Mouse (Mus musculus): ENCODE results near the gene Anxa5. TPM values are rescaled to one million over a fixed set of nuclear protein-coding genes. Genes with fewer than 3 reads are reported as not detected.

Gene Anxa5
- total and polyA plus RNA-seq, 3 experiments: 40.7 to 111 TPM; not detected in 1

DNA sequence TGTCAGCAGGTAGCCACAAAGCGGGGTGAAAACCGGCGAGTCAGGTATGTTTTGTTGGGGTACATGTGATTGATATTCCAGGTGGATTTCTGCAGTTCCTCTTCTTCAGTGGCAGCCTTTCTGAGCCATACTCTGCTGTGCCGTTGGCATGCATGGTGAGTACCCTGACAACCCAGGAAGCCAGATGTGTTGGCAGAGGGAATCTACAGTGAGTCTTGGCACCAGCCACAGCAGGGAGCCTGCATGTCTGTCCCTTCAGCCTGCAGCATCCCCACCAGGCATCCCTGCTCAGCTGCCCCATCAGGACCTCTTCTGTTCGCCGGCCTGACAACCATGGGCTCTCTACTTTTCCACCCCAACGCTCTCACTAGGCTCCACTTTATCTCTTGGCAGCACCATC lies 25.9 kb upstream of the Anxa5 start:
- H3K79me2 ChIP-seq (ENCODE audit: control insufficient read depth, insufficient read depth, low read length, poor library complexity): no peaks in the 10 kb centered on the region
- TF ChIP-seq NRF1 (IDR thresholded peaks at IDR 0.05; ENCODE audit: insufficient read depth, low read depth, low read length, poor library complexity, severe bottlenecking): no peak
- TF ChIP-seq TCF12 (IDR thresholded peaks at IDR 0.05; ENCODE audit: low read depth, low read length): no peak
- no peak for TF ChIP-seq UBTF (IDR thresholded peaks at IDR 0.05; ENCODE audit: borderline replicate concordance, insufficient read depth, low read depth, low read length)
- no peak for TF ChIP-seq HCFC1 (IDR thresholded peaks at IDR 0.05; ENCODE audit: low read depth, low read length)
- no peak for TF ChIP-seq ETS1 (IDR thresholded peaks at IDR 0.05; ENCODE audit: low read depth, low read length)
- no peak for TF ChIP-seq ZC3H11A (IDR thresholded peaks at IDR 0.05; ENCODE audit: low read depth, low read length)
- no peak for TF ChIP-seq ZNF384 (IDR thresholded peaks at IDR 0.05; ENCODE audit: low read depth, low read length)
- no peaks in the 10 kb centered on the region; a peak in 1 of 4 replicates for H3K27me3 ChIP-seq (ENCODE audit: control insufficient read depth in 1 of 2, insufficient read depth in 2 of 2, low read length in 2 of 2)

DNA sequence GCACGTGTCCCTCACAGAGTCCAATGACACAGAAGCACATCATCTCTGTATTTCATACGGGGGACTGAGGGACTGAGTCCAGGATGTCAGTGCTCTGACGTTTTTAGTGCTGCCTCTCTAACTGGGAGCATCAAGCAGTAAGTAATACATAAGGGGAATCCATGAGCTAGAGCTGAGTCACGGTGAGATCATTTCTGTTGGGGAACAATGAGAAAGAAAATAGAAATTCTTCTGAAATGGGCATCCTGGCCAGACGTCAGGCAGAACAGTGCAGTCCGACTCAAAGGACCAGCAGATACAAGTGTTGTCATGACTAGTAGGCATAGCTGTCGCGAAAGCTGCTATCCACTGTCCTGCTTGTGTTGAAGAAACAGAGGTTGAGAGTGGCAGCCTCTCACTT lies 25.3 kb upstream of the Anxa5 start:
- H3K4me3 ChIP-seq (ENCODE audit: control insufficient read depth in 1 of 2, insufficient read depth in 1 of 2, low read depth in 2 of 2, low read length in 2 of 2): no peak overlapping the region
- H3K9me3 ChIP-seq (replicated peaks; ENCODE audit: insufficient read depth, low read length): no peaks in the 10 kb centered on the region
- H3K27ac ChIP-seq (ENCODE audit: control insufficient read depth, low read depth, low read length): no peak overlapping the region
- H3K9ac ChIP-seq (ENCODE audit: control insufficient read depth, low read depth, low read length, poor library complexity, severe bottlenecking): no peak overlapping the region
- H3K27me3 ChIP-seq (ENCODE audit: control insufficient read depth in 1 of 2, insufficient read depth in 2 of 2, low read length in 2 of 2): no peaks in the 10 kb centered on the region; a peak in 1 of 4 replicates
- H3K79me2 ChIP-seq (ENCODE audit: control insufficient read depth, insufficient read depth, low read length, poor library complexity): no peaks in the 10 kb centered on the region
- no peak for DNase-seq (ENCODE audit: low read depth, low spot score)
- TF ChIP-seq MAZ (IDR thresholded peaks at IDR 0.05; ENCODE audit: low read depth, low read length): no peak
- no peak for TF ChIP-seq GATA1 (IDR thresholded peaks at IDR 0.05; ENCODE audit: low read depth, low read length)
- no peak for TF ChIP-seq CTCF (IDR thresholded peaks at IDR 0.05 in 2 of 3, conservative IDR thresholded peaks at IDR 0.05 in 1 of 3; ENCODE audit: control insufficient read depth in 1 of 3, insufficient read depth in 1 of 3, low read depth in 2 of 3, low read length in 3 of 3, poor library complexity in 1 of 3, severe bottlenecking in 1 of 3)
- H3K4me1 ChIP-seq (ENCODE audit: control insufficient read depth in 1 of 2, insufficient read depth in 2 of 2, low read length in 2 of 2): no peaks in the 10 kb centered on the region
- H3K36me3 ChIP-seq (ENCODE audit: control insufficient read depth in 1 of 2, insufficient read depth in 2 of 2, low read length in 2 of 2): no peaks in the 10 kb centered on the region

More for the DNA sequence above, 25.9 kb upstream of the Anxa5 start:
- Histone ChIP-seq H3K9me3 (replicated peaks; ENCODE audit: insufficient read depth, low read length) (no peaks in the 10 kb centered on the region), H3K4me3 (ENCODE audit: control insufficient read depth in 1 of 2, insufficient read depth in 1 of 2, low read depth in 2 of 2, low read length in 2 of 2) (no peak overlapping the region), H3K27ac (ENCODE audit: control insufficient read depth, low read depth, low read length) (no peak overlapping the region), H3K4me1 (ENCODE audit: control insufficient read depth in 1 of 2, insufficient read depth in 2 of 2, low read length in 2 of 2) (no peaks in the 10 kb centered on the region), H3K9ac (ENCODE audit: control insufficient read depth, low read depth, low read length, poor library complexity, severe bottlenecking) (no peak overlapping the region), H3K36me3 (ENCODE audit: control insufficient read depth in 1 of 2, insufficient read depth in 2 of 2, low read length in 2 of 2) (no peaks in the 10 kb centered on the region)
- no peak for DNase-seq (ENCODE audit: low read depth, low spot score)

- H3K9ac ChIP-seq (ENCODE audit: control insufficient read depth, low read depth, low read length, poor library complexity, severe bottlenecking): no peak overlapping the region
These were observed 23.7 kb upstream of the Anxa5 start for GRCm38 (mm10) chr3:36499418-36499817.

More at GRCm38 (mm10) chr3:36499418-36499817, 23.7 kb upstream of the Anxa5 start:
- DNase-seq (ENCODE audit: low read depth, low spot score): no peak
- Histone ChIP-seq H3K27ac (ENCODE audit: control insufficient read depth, low read depth, low read length) (no peak overlapping the region), H3K4me1 (ENCODE audit: control insufficient read depth in 1 of 2, insufficient read depth in 2 of 2, low read length in 2 of 2) (peaks cover 0 to 2% of the 10 kb centered on the region in 2 experiments; a peak in 1 of 4 replicates), H3K9me3 (replicated peaks; ENCODE audit: insufficient read depth, low read length) (no peaks in the 10 kb centered on the region), H3K4me3 (ENCODE audit: control insufficient read depth in 1 of 2, insufficient read depth in 1 of 2, low read depth in 2 of 2, low read length in 2 of 2) (no peak overlapping the region), H3K79me2 (ENCODE audit: control insufficient read depth, insufficient read depth, low read length, poor library complexity) (no peaks in the 10 kb centered on the region), H3K36me3 (ENCODE audit: control insufficient read depth in 1 of 2, insufficient read depth in 2 of 2, low read length in 2 of 2) (peaks cover 0 to 1% of the 10 kb centered on the region in 2 experiments; a peak in 1 of 4 replicates), H3K27me3 (ENCODE audit: control insufficient read depth in 1 of 2, insufficient read depth in 2 of 2, low read length in 2 of 2) (no peaks in the 10 kb centered on the region; a peak in 1 of 4 replicates)
- TF ChIP-seq MAX (IDR thresholded peaks at IDR 0.05; ENCODE audit: low read length): no peak
- TF ChIP-seq GABPA (IDR thresholded peaks at IDR 0.05; ENCODE audit: low read depth, low read length): no peak
- TF ChIP-seq MAFK (IDR thresholded peaks at IDR 0.05; ENCODE audit: borderline replicate concordance, low read depth, low read length): no peak
- TF ChIP-seq CHD2 (IDR thresholded peaks at IDR 0.05; ENCODE audit: low read length): no peak
- TF ChIP-seq TBP (IDR thresholded peaks at IDR 0.05; ENCODE audit: low read depth, low read length): no peak
- TF ChIP-seq MAZ (IDR thresholded peaks at IDR 0.05; ENCODE audit: low read depth, low read length): no peak
- TF ChIP-seq KAT2A (conservative IDR thresholded peaks at IDR 0.05; ENCODE audit: low read depth, low read length): no peak
- no peak for TF ChIP-seq USF1 (IDR thresholded peaks at IDR 0.05; ENCODE audit: low read depth, low read length)
- no peak for TF ChIP-seq CTCF (IDR thresholded peaks at IDR 0.05 in 2 of 3, conservative IDR thresholded peaks at IDR 0.05 in 1 of 3; ENCODE audit: control insufficient read depth in 1 of 3, insufficient read depth in 1 of 3, low read depth in 2 of 3, low read length in 3 of 3, poor library complexity in 1 of 3, severe bottlenecking in 1 of 3)
- no peak for TF ChIP-seq ZNF384 (IDR thresholded peaks at IDR 0.05; ENCODE audit: low read depth, low read length)
- TF ChIP-seq MYB (IDR thresholded peaks at IDR 0.05; ENCODE audit: low read depth, low read length): no peak
- no peak for TF ChIP-seq SMC3 (IDR thresholded peaks at IDR 0.05; ENCODE audit: low read depth, low read length)
- TF ChIP-seq RAD21 (IDR thresholded peaks at IDR 0.05; ENCODE audit: low read depth, low read length): no peak
- TF ChIP-seq ZKSCAN1 (IDR thresholded peaks at IDR 0.05; ENCODE audit: low read depth, low read length): no peak
- TF ChIP-seq POLR2AphosphoS5 (IDR thresholded peaks at IDR 0.05; ENCODE audit: borderline replicate concordance, low read depth, low read length): no peak
